Mouse (Mus musculus) A20 (cell line): ENCODE measurements at regions not wholly inside any gene's neighbourhood (a gene's known extent, or its start where the extent isn't known, plus 50 kb on each side); places are given as distances from the start of the nearest gene placed in this dataset.

Experiments used
- DNase-seq: peaks from one replicate; pipeline ENCODE4 v3.0.0-alpha.2; 2011; ENCODE audit warnings: low read depth, low spot score

DNA sequence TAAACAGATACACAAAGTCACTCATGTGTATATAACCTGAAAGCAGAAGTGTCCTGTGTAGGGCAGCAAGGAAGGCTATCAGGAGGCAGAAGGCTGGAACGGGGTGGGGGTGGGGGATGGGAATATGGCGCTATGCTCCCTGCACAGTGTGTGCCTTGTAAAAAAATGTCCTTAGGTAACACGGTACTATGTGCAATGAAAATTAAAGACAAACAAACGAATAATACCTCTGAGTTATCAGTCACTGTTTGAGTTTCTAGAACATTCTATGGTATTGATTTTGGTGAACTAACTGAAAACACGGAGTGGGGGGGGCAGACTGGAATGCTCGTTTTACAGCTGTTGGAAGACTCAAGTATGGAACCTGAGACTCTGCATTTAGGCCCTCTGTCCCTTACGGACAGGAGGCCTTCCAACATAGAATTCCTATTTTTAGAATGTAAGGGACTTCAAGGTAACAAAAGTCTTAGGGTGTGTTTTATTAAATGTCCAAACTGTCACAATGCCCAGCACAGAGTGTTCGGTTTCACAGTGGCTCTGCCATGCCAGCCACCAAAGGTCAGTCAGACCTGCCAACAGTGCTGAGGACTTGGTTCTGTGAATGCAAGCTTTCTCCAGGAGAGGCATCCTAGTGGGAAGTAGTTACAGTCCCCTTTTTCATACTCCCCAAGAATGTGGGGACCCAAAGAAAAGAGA, 240.6 kb downstream of the Ano6 start:
- peak; percentile 17 for DNase-seq

DNA sequence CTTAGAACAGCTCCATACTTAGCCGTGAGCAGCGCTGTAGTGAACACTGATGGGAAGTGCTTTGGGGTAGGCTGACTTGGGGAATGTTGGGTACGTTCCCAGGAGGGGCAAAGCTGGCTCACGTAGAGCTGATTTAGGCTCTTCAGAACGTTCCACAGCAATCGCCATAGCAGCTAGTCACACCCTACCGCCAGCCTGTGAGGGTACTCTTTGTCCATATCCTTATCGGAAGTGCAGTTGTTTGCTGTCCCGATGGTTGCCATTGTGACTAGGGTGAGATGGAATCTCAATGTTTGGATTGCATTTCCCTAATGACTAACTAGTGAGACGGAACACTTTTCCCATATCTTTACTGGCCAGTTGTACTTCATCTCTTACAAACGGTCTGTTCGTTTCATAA, 244.6 kb downstream of the Ano6 start:
- DNase-seq, result no peak

DNA sequence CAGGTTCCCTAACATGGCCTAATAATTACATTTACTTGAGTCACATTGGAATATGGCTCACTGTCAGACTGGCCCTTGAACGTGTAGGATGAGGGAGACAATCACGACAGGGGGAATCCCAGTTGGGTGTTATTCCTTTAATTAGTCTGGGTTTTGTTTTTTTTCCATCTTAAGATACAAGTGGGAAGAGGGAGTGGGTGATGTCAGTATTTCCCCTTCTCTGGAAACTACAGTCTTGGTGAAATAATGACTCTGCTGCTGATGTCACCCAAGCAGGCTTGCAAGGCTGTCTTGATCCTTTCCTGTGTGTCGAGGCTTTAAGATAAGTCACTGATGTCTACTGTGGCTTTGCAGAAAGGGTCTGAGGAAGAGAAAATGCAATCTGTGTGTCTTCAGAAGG, 241.8 kb upstream of the Arid2 start:
- no peak for DNase-seq

DNA sequence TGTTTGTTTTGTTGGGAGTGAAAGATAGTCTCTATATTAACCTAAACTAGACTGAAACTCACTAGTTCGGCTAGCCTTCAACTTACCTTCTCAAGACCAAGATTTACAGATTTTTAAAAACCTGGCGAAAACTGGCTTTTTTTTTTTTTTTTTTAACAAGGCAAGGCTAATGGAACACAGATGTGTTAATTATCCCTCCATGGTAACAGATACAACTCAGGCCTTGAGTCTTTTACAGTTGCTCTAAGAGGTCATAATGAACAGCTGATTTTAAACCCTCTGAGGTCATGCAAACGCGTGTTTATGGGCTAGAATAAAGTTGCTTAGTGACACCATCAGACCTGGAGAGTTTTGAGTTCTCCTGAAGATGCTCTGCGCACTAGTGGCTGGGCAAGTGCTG, 240.7 kb upstream of the Arid2 start:
- DNase-seq, result no peak

GRCm38 (mm10) chr15:96050416-96050815, 236.9 kb upstream of the Arid2 start:
- no peak for DNase-seq

GRCm38 (mm10) chr15:96052586-96052985, 234.7 kb upstream of the Arid2 start:
- no peak for DNase-seq

DNA sequence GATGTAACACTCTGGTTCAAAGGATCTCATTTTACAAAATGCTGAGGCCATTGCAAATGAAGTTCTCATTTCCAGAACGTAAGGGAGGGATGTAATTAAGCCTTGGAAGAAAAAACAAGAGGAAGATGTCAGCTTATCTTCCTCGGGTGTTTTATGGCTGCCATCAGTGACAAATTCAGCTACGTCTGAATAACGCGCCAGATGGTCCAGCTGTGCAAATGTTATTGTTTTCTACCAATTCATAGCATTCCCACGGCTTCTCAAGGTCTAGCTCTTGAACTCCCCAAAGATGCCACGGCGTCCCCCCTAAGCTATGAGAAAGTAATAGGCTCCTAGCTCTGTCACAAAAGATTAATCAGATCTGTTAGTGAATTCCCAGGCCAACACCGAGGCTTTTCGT, 232.0 kb upstream of the Arid2 start:
- no peak for DNase-seq

DNA sequence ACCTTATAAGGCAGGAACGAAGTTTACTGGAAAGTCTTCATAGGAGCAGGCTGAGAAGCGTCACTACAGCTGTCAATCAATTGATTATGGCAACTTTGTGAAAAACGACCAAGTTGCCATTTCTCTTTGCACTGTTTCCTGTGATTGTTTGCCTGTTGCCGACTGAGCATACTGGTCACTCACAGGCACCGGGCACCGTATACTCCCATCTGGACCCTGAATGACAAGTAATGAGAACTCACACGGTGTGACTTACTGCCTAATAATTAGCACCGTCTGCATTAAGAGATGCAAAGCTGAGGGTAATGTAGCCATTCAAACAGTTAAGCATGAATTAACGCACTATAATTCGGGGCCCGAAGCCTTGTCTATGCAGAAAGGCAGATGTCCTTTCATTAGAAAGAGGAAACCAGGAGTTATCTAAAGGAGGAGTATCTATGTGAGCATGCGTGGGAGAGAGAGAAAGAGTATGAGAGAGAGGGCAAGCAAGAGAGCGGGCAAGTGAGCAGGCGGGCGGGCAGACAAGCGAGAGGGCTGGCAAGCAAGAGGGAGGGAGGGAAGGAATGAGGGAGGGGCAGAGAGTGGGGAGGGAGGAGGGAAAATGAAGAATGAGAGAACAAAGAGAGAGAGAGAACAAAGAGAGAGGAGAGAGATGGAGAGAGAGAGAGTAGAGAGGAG, 231.4 kb upstream of the Arid2 start:
- no peak for DNase-seq

GRCm38 (mm10) chr15:96059623-96060022, 227.7 kb upstream of the Arid2 start:
- no peak for DNase-seq

DNA sequence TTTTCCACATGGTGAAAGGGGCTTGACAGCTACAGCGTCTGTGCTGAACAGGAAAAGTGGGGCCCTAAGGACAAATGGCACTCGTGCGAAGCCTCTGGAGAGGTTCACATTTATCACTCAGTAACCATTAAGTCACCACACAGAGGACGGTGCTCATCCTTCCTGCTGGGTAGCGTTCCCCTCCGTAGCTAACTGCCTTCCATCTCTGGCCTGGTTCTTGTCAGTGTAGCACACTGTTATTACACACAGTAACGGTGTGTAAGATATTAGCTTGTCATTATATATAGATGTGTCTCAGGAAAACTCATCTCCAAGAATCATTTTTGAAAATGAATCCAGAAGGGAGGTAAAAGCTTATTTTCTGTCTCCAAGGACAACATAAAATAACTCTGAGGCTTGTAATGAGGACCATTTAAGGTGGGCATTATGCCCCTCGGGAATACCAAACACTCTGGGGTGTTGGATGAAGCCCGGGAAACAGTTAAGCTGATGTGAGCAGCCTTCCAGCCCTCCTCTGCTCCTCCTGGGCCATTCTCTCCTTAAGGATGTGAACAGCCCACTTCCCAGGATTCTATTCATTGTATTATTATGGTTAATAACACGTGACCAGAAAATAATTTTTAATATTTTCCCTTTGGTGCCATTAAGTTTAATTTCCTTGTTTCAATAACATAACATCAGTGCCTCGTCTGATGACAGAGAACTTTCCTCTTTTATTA, 222.7 kb upstream of the Arid2 start:
- no peak for DNase-seq

DNA sequence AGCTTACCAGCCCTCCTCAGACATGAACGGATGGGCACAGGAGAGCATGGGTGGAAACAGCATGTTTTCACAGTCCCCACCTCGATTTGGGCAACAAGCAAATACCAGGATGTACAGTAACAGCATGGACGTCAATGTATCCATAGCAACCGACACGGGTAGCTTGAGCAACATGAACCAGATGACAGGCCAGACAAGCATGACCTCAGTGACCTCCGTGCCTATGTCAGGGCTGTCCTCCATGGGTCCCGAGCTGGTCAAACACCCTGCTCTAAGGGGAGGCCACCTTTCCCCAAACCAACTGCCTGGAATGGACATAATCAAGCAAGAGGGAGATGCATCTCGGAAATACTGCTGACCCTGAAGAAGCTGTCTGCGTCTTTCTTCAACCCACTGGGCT, 211.7 kb upstream of the Arid2 start:
- no peak for DNase-seq

DNA sequence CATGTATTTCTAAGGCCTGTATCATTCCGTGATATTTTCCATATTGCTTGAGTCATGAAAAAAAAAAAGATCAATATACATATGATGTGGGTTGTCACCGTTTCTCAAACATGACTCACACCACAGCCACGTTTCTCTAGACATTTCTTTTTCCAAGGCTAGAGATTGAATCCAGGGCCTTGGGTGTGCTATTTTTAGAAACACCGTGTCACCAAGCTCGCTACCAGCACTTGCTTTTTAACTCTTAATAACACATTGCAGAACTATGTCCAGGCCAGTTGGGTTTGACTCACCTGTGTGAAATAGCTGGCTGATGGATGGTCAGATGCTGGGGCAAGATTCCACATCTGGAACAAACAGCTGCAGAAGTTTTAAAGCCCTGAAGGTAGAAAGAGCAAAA, 209.6 kb upstream of the Arid2 start:
- no peak for DNase-seq

- no peak for DNase-seq
These were observed 208.7 kb upstream of the Arid2 start for GRCm38 (mm10) chr15:96078580-96078979.

DNA sequence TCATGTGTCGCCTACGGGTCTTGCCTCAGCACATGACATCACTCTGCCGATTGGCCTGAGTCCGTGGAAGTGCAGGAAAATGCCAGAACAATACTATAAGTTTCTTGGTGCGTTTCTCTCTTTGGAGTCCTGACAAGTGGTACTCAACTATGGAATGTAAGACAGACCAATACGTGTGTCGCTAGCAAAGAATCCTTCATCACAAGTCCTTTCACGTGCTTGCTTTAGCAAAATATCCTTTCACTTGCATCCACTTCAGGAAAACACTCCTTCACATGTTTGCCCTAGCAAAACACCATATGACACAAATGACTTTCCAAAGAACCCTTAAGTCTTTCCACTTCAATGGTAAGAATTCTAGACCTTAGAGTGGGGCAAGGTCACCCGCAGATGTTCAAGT, 197.6 kb upstream of the Arid2 start:
- no peak for DNase-seq

DNA sequence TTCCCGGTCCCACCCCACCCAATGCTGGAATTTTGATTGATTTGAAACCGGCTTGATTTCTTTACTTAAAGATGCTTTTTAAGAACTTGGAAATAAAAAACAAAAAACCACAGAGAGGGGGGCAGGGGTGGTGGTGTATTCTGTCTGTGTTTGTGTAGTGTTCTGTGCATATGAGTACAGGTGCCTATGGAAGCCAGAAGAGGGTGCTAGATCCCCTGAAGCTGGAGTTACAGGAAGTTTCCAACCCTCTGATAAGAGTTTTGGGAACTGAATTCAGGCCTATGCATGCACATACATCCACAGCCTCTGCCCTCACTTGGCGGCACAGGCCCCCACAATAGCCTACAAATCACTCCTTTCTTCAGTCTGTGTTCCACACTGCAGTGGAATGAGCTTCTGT, 190.9 kb upstream of the Arid2 start:
- peak; percentile 36 for DNase-seq

DNA sequence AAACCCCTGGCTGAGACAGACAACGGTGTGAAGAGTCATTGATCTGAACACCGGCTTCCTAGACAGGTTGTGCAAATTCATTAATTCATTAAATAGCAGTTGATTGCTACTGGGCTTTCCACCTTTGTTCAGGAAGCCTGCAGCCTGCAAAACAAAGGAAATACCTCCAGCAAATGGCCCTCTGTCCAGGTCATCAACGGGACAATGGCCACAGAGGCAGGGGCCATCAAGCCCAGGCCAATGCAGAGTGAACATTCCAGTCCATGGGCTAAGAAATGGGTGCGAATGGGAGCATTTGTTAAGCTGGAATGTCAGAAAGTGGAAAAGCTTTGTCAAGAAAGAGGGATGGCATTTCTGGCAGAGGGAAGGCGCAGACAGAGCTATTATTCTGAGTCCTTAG, 188.5 kb upstream of the Arid2 start:
- DNase-seq, result no peak

GRCm38 (mm10) chr15:96099844-96100640, 187.3 kb upstream of the Arid2 start:
- peak; percentile 32 for DNase-seq

DNA sequence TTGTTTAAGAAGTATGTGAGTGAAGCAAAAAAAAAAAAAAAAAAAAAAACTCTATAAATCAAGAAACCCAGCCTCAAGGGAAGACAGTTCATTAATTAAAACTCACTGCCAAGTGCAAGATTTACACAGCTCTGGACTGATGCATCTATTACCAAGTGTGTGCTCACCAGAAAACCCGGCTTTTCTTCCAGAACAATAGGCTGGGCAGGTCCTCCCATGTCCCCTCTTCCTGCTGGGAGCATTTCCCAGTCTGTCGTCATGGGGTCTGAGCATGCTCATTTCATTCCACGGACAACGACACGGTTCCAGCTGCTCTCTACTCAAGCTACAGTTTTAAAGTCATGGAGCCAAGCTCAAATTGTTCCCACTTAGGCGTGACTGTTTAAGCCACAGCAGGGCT, 183.6 kb upstream of the Arid2 start:
- no peak for DNase-seq

GRCm38 (mm10) chr15:96107503-96107902, 179.8 kb upstream of the Arid2 start:
- no peak for DNase-seq

DNA sequence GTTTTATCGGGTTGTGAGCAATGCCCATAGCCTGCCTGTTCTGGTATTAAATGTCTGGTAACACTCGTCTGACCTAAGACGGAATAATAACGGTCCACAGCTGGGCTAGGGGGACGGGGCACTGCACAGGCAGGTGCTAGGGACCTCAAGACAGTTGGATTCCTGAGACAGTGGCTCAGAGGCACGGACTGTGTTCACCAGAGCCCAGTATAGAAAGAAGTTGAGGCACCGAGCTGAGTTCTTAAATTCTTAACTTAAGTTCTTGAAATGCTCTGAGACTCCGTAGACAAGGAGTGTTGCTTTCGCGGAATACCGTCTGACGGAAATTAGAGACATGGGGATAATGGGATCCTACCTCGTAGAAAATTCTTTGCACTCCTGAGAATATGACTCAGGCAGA, 174.2 kb upstream of the Arid2 start:
- no peak for DNase-seq

- DNase-seq, result no peak
These were observed 172.7 kb upstream of the Arid2 start for GRCm38 (mm10) chr15:96114616-96115015.

GRCm38 (mm10) chr15:96115196-96115595, 172.1 kb upstream of the Arid2 start:
- DNase-seq, result no peak
